Mouse (Mus musculus): Measurements from ENCODE around the gene Cracr2b. TPM values are rescaled to one million over a fixed set of nuclear protein-coding genes. Genes with fewer than 3 reads are reported as not detected.

Cracr2b gene
- polyA plus RNA-seq, 1 experiment from 2014 or later = 3.5 TPM

DNA sequence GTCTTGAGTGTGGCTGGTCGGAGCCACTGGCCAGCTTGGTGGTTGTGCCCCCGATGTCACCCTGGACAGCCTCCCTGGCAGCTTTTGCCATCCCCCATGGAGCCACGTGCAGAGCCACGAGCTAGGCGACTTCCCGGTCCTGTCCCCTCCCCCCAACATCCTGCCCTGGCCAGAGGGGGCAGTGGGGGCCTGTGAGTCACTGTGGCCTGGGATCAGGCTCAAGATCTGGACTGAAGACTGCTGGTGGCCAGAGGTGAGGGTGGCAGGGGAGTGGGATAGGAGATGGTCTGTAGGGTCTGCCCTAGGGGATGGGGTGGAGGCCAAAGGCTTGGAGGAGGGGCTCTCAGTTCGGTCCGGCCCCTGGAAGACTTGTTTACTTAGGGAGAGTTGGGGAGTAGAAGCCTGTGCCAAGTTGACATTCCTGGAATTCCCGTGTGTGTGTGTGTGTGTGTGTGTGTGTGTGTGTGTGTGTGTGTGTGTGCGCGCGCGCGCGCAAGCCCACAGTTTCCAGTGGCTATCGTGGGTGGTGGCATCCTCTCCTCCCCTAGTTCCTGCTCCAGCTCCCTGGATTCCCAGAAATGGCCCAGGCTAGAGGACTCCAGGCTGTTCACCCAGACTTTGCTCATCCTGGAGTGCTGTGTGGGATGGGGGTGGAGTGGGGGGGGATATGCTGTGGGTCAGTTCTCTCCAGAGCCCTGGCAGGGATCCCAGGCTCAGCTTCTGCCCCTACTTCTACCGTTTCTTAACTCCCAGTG is 15.5 kb downstream of the Cracr2b start:
- Histone ChIP-seq H3K27me3 (ENCODE audit: control insufficient read depth, insufficient read depth, low read length) (no peaks in the 10 kb centered on the region), H3K4me2 (ENCODE audit: low read depth, low read length) (peak overlapping the region; percentile 89), H3K36me3 (replicated peaks; ENCODE audit: control insufficient read depth, insufficient read depth, low read depth, low read length) (no peaks in the 10 kb centered on the region), H3K27ac (replicated peaks; ENCODE audit: low read depth, low read length) (peak overlapping the region; percentile 67), H3K9me3 (replicated peaks; ENCODE audit: control insufficient read depth, low read length) (no peaks in the 10 kb centered on the region), H3K4me3 (ENCODE audit: low read depth, low read length) (peak overlapping the region; percentile 72), H3K4me1 (ENCODE audit: control insufficient read depth, insufficient read depth, low read length) (peaks cover 4% of the 10 kb centered on the region), H3K9ac (replicated peaks; ENCODE audit: low read length) (peak overlapping the region; percentile 11)
- WGBS = under 1% methylated on average over 17 of the region's 17 CpGs
- DNase-seq (ENCODE audit: low spot score) = peak; percentile 60
- peak; percentile 26; the same call in 1 of the 2 replicates for ATAC-seq (replicated peaks; ENCODE audit: insufficient number of reproducible peaks, low FRiP score, low TSS enrichment, low read depth)

DNA sequence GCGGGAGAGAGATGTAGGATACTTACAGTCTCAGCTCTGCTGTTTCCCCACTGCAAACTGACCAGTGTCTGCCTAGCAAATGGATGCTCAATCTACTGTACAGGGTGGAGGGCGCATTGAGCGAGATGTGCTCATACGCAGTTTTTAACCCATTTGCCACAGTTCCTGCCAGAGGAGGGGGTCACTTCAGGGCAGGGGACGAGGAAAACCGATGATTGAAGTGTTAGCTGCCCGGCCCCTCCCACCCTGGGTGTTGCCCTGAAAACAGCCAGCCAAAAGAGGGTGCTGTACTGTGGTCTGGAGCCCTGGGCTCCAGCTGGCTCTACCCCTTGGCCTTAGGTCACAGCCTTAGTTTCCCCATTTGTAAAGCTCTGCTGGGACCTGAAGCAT is 16.1 kb downstream of the Cracr2b start:
- H3K4me1 ChIP-seq (ENCODE audit: control insufficient read depth, insufficient read depth, low read length) = peaks cover 4% of the 10 kb centered on the region
- H3K36me3 ChIP-seq (replicated peaks; ENCODE audit: control insufficient read depth, insufficient read depth, low read depth, low read length) = no peaks in the 10 kb centered on the region
- ATAC-seq (replicated peaks; ENCODE audit: insufficient number of reproducible peaks, low FRiP score, low TSS enrichment, low read depth) = no peak
- WGBS = 14% methylated on average over 7 of the region's 7 CpGs
- H3K9me3 ChIP-seq (replicated peaks; ENCODE audit: control insufficient read depth, low read length) = no peaks in the 10 kb centered on the region
- DNase-seq (ENCODE audit: low spot score) = no peak
- H3K4me3 ChIP-seq (ENCODE audit: low read depth, low read length) = peak overlapping the region; percentile 72; the same call in 1 of the 2 replicates
- H3K4me2 ChIP-seq (ENCODE audit: low read depth, low read length) = peak overlapping the region; percentile 89; the same call in 1 of the 2 replicates
- no peak overlapping the region for H3K27ac ChIP-seq (replicated peaks; ENCODE audit: low read depth, low read length)
- H3K27me3 ChIP-seq (ENCODE audit: control insufficient read depth, insufficient read depth, low read length) = no peaks in the 10 kb centered on the region
- H3K9ac ChIP-seq (replicated peaks; ENCODE audit: low read length) = peak overlapping the region; percentile 11

DNA sequence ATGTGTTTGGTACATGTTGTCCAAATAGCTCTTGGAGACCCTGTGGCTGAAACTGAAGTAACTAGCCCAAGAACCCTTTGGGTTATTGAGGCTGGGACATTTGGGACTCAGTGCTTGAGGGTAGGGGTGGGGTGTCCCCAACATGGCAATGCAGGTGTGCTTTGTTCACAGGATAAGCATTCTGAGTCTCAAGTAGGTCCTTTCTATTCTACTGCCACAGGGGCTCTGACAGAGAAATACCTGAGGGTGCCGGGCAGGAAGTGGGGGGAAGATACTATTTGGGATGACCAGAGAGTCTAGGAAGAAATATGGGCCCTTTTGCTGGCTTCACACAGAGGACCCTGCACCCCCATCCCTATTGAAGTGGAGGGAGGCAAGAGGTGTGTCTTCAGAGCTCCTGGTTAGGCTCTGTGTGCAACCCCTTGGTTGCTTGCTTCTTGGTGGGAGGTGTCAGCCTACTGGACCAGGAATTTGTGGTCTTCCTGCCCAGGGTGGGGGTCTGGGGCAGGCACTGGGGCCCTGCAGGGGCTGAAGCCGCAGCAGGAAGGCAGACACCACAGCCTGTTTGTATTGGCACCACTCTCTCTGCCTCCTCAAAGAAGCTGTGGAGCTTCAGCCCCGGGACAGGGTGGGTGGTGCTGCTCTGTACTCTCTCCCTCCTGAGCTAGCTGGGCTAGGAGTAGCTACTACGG is 16.8 kb downstream of the Cracr2b start:
- no peak for DNase-seq (ENCODE audit: low spot score)
- H3K27me3 ChIP-seq (ENCODE audit: control insufficient read depth, insufficient read depth, low read length) = peaks cover 2% of the 10 kb centered on the region; the same call in 1 of the 2 replicates
- H3K9me3 ChIP-seq (replicated peaks; ENCODE audit: control insufficient read depth, low read length) = no peaks in the 10 kb centered on the region
- WGBS = 53% methylated on average over 4 of the region's 4 CpGs
- H3K36me3 ChIP-seq (replicated peaks; ENCODE audit: control insufficient read depth, insufficient read depth, low read depth, low read length) = no peaks in the 10 kb centered on the region
- no peak overlapping the region for H3K4me2 ChIP-seq (ENCODE audit: low read depth, low read length)
- H3K27ac ChIP-seq (replicated peaks; ENCODE audit: low read depth, low read length) = no peak overlapping the region
- H3K4me1 ChIP-seq (ENCODE audit: control insufficient read depth, insufficient read depth, low read length) = peaks cover 8% of the 10 kb centered on the region
- ATAC-seq (replicated peaks; ENCODE audit: insufficient number of reproducible peaks, low FRiP score, low TSS enrichment, low read depth) = no peak
- no peak overlapping the region for H3K9ac ChIP-seq (replicated peaks; ENCODE audit: low read length)
- no peak overlapping the region for H3K4me3 ChIP-seq (ENCODE audit: low read depth, low read length)

DNA sequence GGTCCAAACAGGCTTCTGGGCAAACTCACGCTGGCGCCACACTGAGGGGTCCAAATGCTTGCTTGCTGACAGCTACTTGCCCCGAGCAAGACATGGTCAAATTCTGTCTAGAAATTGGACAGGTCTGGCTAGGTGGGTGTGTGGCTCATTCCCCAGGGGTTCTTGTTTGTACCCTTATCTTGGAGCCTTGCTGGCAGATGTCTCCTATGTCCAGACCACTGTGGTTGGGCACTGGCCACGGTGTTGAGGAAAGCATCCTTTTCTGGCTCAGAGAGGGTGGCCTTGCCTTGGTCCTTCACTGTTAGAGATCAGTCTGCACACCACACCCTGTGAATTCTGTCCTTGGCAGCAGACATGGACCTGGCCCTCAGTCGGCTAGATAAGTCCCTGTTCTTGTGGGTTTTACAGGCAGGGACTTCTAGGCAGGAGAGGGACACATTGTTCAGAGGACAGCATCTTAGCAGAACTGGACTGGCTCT is 17.4 kb downstream of the Cracr2b start:
- no peak overlapping the region for H3K4me2 ChIP-seq (ENCODE audit: low read depth, low read length)

DNA sequence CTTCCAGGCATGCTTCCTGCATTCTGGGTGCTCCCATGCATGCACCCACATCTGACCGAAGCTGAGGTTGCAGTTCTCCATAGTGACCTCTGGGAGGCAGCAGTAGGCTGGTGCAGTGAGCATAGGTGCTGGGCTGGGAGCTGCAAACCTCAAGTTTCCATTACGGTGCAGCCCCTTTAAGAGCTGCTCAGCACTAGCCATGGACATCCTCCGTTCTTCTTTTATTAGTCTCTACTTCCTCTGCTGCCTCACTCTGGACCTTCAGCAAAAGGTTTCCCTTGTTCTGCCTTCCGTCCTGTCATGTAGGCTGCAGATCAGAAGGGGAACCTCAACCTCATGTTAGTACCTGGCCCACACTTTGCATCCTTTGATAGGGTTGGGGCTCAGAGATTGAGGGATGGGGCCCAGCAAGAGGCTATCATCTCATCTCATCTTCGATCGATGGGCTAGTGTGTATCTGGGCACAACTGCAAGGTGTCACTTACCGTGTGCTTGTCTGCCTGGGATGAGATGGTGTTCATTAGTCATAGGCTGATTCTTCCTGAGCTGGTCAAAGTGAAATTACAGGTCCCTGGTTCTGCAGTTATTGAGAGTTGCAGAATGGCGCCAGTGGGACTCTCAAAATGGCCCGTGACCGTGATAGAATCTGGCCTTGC is 20.1 kb downstream of the Cracr2b start:
- Histone ChIP-seq H3K36me3 (replicated peaks; ENCODE audit: control insufficient read depth, insufficient read depth, low read depth, low read length) (no peaks in the 10 kb centered on the region), H3K9me3 (replicated peaks; ENCODE audit: control insufficient read depth, low read length) (no peaks in the 10 kb centered on the region), H3K27me3 (ENCODE audit: control insufficient read depth, insufficient read depth, low read length) (peaks cover 4% of the 10 kb centered on the region; the same call in 1 of the 2 replicates), H3K27ac (replicated peaks; ENCODE audit: low read depth, low read length) (no peak overlapping the region), H3K4me3 (ENCODE audit: low read depth, low read length) (no peak overlapping the region), H3K9ac (replicated peaks; ENCODE audit: low read length) (no peak overlapping the region), H3K4me1 (ENCODE audit: control insufficient read depth, insufficient read depth, low read length) (peaks cover 9% of the 10 kb centered on the region), H3K4me2 (ENCODE audit: low read depth, low read length) (peak overlapping the region; percentile 95)
- WGBS = 8% methylated on average over 10 of the region's 10 CpGs
- ATAC-seq (replicated peaks; ENCODE audit: insufficient number of reproducible peaks, low FRiP score, low TSS enrichment, low read depth) (peak; percentile 36), DNase-seq (ENCODE audit: low spot score) (peak; percentile 84)

More for the DNA sequence above, 17.4 kb downstream of the Cracr2b start:
- Histone ChIP-seq H3K4me1 (ENCODE audit: control insufficient read depth, insufficient read depth, low read length) (peaks cover 9% of the 10 kb centered on the region), H3K36me3 (replicated peaks; ENCODE audit: control insufficient read depth, insufficient read depth, low read depth, low read length) (no peaks in the 10 kb centered on the region), H3K4me3 (ENCODE audit: low read depth, low read length) (no peak overlapping the region), H3K27ac (replicated peaks; ENCODE audit: low read depth, low read length) (no peak overlapping the region), H3K27me3 (ENCODE audit: control insufficient read depth, insufficient read depth, low read length) (peaks cover 4% of the 10 kb centered on the region; the same call in 1 of the 2 replicates), H3K9ac (replicated peaks; ENCODE audit: low read length) (no peak overlapping the region), H3K9me3 (replicated peaks; ENCODE audit: control insufficient read depth, low read length) (no peaks in the 10 kb centered on the region)
- no peak for DNase-seq (ENCODE audit: low spot score)
- 73% methylated on average over 5 of the region's 5 CpGs for WGBS
- ATAC-seq (replicated peaks; ENCODE audit: insufficient number of reproducible peaks, low FRiP score, low TSS enrichment, low read depth) = no peak

DNA sequence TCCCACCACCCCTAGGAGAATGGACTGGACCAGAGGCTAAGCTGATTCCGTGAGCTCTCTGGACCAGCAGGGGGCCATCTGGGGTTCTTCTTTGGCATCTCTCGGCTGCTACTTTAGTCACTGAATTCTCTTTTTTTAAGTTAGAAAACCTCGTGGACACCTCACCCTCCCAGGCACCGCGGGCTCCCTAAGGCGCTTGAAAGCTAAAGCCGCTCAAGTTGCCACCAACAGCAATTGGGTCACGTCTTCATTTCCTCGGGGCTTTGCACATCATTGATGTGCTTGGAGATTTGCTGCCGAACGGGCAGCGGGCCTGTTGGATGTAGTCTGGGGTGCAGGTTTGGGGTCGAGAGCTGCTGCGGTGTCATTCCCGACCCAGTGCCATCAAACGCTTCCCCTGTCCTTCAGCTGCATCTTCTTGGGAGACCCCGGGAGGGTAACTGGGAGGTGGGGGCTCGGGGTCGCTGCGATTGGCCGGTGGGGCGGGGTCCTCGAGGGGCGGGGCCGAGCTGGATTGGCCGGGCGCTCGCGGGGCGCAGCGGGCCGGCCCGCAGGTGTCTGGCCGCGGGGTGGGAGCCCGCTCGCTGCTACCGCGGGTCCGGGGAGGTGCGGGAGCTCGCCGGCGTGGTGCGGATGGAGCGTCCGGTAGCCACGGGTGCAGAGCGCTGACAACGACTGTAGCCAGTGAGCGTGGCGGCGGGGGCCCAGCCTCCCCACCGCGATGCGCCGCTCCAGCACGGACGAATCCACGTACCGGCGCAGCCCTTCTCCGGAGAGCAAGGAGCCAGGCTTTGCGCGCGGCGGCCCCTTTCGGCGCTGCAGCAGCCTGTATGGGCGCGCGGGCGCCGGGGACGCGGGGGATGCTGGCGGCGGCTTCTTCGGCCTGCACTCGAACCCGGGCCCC is 20.9 kb downstream of the Cracr2b start:
- Histone ChIP-seq H3K4me1 (ENCODE audit: control insufficient read depth, insufficient read depth, low read length) (peaks cover 5% of the 10 kb centered on the region), H3K4me2 (ENCODE audit: low read depth, low read length) (peak overlapping the region; percentile 95), H3K4me3 (ENCODE audit: low read depth, low read length) (peak overlapping the region; percentile 55), H3K9ac (replicated peaks; ENCODE audit: low read length) (peak overlapping the region; percentile 58), H3K36me3 (replicated peaks; ENCODE audit: control insufficient read depth, insufficient read depth, low read depth, low read length) (no peaks in the 10 kb centered on the region), H3K9me3 (replicated peaks; ENCODE audit: control insufficient read depth, low read length) (no peaks in the 10 kb centered on the region), H3K27me3 (ENCODE audit: control insufficient read depth, insufficient read depth, low read length) (peaks cover 4% of the 10 kb centered on the region; the same call in 1 of the 2 replicates), H3K27ac (replicated peaks; ENCODE audit: low read depth, low read length) (no peak overlapping the region)
- ATAC-seq (replicated peaks; ENCODE audit: insufficient number of reproducible peaks, low FRiP score, low TSS enrichment, low read depth) (0 out of 2 replicates have a peak, but pooled peaks have one; percentile 12), DNase-seq (ENCODE audit: low spot score) (peak; percentile 74)
- WGBS = under 1% methylated on average over 81 of the region's 81 CpGs

DNA sequence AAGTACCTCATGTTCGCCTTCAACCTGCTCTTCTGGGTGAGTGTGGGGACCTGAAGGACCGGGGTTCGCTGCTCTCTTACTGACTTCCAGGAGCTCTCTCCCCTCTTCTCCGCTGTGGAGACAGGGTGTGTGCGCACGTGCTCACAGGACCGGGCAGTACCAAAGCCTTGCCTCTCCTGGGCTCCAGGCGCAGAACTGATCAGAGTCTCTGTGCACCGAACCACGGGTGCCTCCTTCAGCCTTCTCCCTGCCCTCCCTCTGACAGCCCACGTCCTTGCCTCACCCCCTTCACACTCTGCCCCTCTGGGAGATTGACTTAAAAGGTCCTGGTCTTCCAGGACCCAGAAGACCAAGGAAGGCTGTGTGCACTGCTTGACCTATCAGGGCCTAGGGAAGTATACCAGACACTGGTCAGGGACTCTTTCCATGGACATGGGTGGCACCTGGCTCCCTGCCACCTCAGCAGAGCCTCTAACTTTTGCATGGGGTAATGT is 21.7 kb downstream of the Cracr2b start:
- H3K4me2 ChIP-seq (ENCODE audit: low read depth, low read length) = peak overlapping the region; percentile 95
- ATAC-seq (replicated peaks; ENCODE audit: insufficient number of reproducible peaks, low FRiP score, low TSS enrichment, low read depth) (0 out of 2 replicates have a peak, but pooled peaks have one; percentile 3), DNase-seq (ENCODE audit: low spot score) (no peak)

More for the DNA sequence above, 21.7 kb downstream of the Cracr2b start:
- Histone ChIP-seq H3K9ac (replicated peaks; ENCODE audit: low read length) (peak overlapping the region; percentile 58), H3K36me3 (replicated peaks; ENCODE audit: control insufficient read depth, insufficient read depth, low read depth, low read length) (no peaks in the 10 kb centered on the region), H3K27ac (replicated peaks; ENCODE audit: low read depth, low read length) (no peak overlapping the region), H3K4me1 (ENCODE audit: control insufficient read depth, insufficient read depth, low read length) (peaks cover 5% of the 10 kb centered on the region; the same call in 1 of the 2 replicates), H3K4me3 (ENCODE audit: low read depth, low read length) (peak overlapping the region; percentile 55), H3K27me3 (ENCODE audit: control insufficient read depth, insufficient read depth, low read length) (peaks cover 4% of the 10 kb centered on the region; the same call in 1 of the 2 replicates), H3K9me3 (replicated peaks; ENCODE audit: control insufficient read depth, low read length) (no peaks in the 10 kb centered on the region)
- WGBS = 13% methylated on average over 11 of the region's 11 CpGs

Measured in embryonic facial prominence, embryonic 11.5 days (tissue).